Mouse (Mus musculus) G1E (cell line): ENCODE measurements around the gene Adamtsl2.

Experiments
- CTCF ChIP-seq: IDR thresholded peaks from 2 replicates; pipeline ENCODE4 v1.5.1; 2012; ENCODE audit warnings: low read depth, low read length, inconsistent platforms, mixed read lengths
- GATA1 ChIP-seq: IDR thresholded peaks from 2 replicates; pipeline ENCODE4 v1.6.1; 2012; ENCODE audit warnings: borderline replicate concordance, low read length, inconsistent platforms, mixed read lengths
- GATA2 ChIP-seq: IDR thresholded peaks from 2 replicates; pipeline ENCODE4 v1.6.1; 2012; ENCODE audit warnings: low read depth, low read length, inconsistent platforms, borderline replicate concordance
- TAL1 ChIP-seq: conservative IDR thresholded peaks from 2 replicates; pipeline ENCODE4 v1.6.1; 2012; ENCODE audit warnings: low read depth, low read length, inconsistent platforms, mixed read lengths

GRCm38 (mm10) chr2:27088071-27088644, 9.0 kb downstream of the Adamtsl2 start:
- TF ChIP-seq CTCF (no peak), TAL1 (no peak), GATA1 (no peak), GATA2 (no peak)
